Mouse (Mus musculus) E14TG2a.4 (cell line): ENCODE data around the gene Kcmf1.

ENCODE experiments used
- CTCF ChIP-seq: conservative IDR thresholded peaks from 2 replicates; pipeline ENCODE4 v1.5.1; 2014; ENCODE audit warnings: low read length
- NANOG ChIP-seq: IDR thresholded peaks from 2 replicates; pipeline ENCODE4 v1.6.1; 2014; ENCODE audit warnings: borderline replicate concordance, low read length, mixed read lengths

DNA sequence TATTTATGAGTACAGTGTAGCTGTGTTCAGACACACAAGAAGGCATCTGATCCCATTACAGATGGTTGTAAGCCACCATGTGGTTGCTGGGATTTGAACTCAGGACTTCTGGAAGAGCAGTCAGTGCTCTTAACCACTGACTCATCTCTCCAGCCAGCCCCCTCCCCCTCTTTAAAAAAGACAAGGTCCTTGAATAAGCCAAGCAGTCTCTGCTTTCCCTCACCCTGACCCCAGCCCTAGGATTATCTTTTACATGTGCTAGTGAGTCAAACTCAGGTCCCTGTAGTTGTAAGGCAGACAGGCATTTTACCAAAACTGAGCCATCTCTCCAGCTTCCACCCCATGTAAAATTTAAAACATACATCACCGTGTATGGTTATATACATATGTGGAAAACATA lies 32.0 kb downstream of the Kcmf1 start:
- TF ChIP-seq CTCF, result no peak
- TF ChIP-seq NANOG, result no peak
